Mouse (Mus musculus): ENCODE measurements around the gene Cyp11a1. TPM values are rescaled to one million over a fixed set of nuclear protein-coding genes. Genes with fewer than 3 reads are reported as not detected.

Gene Cyp11a1
- polyA plus RNA-seq, 1 experiment, result 1.6 TPM

GRCm38 (mm10) chr9:57968783-57969542 is 37.2 kb upstream of the Cyp11a1 start:
- WGBS, result 76% methylated on average over 8 of the region's 8 CpGs
- Histone ChIP-seq H3K4me3 (replicated peaks; ENCODE audit: control insufficient read depth, low read depth, low read length) (no peak overlapping the region), H3K4me1 (ENCODE audit: control insufficient read depth, insufficient read depth, low read length) (peaks cover 13% of the 10 kb centered on the region), H3K27ac (ENCODE audit: control insufficient read depth, insufficient read depth, low read depth, low read length, poor library complexity) (0 out of 2 replicates have a peak overlapping the region, but pooled peaks have one; percentile 3)
- TF ChIP-seq POLR2A (IDR thresholded peaks at IDR 0.05; ENCODE audit: borderline replicate concordance, control insufficient read depth, low read depth, low read length), result no peak
- no peak for TF ChIP-seq CTCF (IDR thresholded peaks at IDR 0.05; ENCODE audit: control insufficient read depth, insufficient read depth, low read length)

- Histone ChIP-seq H3K27ac (ENCODE audit: control insufficient read depth, insufficient read depth, low read depth, low read length, poor library complexity) (no peak overlapping the region), H3K4me3 (replicated peaks; ENCODE audit: control insufficient read depth, low read depth, low read length) (no peak overlapping the region), H3K4me1 (ENCODE audit: control insufficient read depth, insufficient read depth, low read length) (peaks cover 13% of the 10 kb centered on the region)
- no peak for TF ChIP-seq POLR2A (IDR thresholded peaks at IDR 0.05; ENCODE audit: borderline replicate concordance, control insufficient read depth, low read depth, low read length)
- no peak for TF ChIP-seq CTCF (IDR thresholded peaks at IDR 0.05; ENCODE audit: control insufficient read depth, insufficient read depth, low read length)
- 59% methylated on average over 11 of the region's 11 CpGs for WGBS
Measured at GRCm38 (mm10) chr9:57969736-57970495, 36.3 kb upstream of the Cyp11a1 start.

- Histone ChIP-seq H3K4me1 (ENCODE audit: control insufficient read depth, insufficient read depth, low read length) (peaks cover 13% of the 10 kb centered on the region), H3K27ac (ENCODE audit: control insufficient read depth, insufficient read depth, low read depth, low read length, poor library complexity) (peak overlapping the region; percentile 40), H3K4me3 (replicated peaks; ENCODE audit: control insufficient read depth, low read depth, low read length) (no peak overlapping the region)
- TF ChIP-seq CTCF (IDR thresholded peaks at IDR 0.05; ENCODE audit: control insufficient read depth, insufficient read depth, low read length) (no peak), POLR2A (IDR thresholded peaks at IDR 0.05; ENCODE audit: borderline replicate concordance, control insufficient read depth, low read depth, low read length) (no peak)
- WGBS, result 44% methylated on average over 5 of the region's 5 CpGs
Measured at GRCm38 (mm10) chr9:57971413-57971812, 34.8 kb upstream of the Cyp11a1 start.

GRCm38 (mm10) chr9:57972141-57972591 is 34.0 kb upstream of the Cyp11a1 start:
- no peak for TF ChIP-seq CTCF (IDR thresholded peaks at IDR 0.05; ENCODE audit: control insufficient read depth, insufficient read depth, low read length)
- no peak for TF ChIP-seq POLR2A (IDR thresholded peaks at IDR 0.05; ENCODE audit: borderline replicate concordance, control insufficient read depth, low read depth, low read length)
- WGBS, result 30% methylated on average over 9 of the region's 9 CpGs
- Histone ChIP-seq H3K4me3 (replicated peaks; ENCODE audit: control insufficient read depth, low read depth, low read length) (no peak overlapping the region), H3K4me1 (ENCODE audit: control insufficient read depth, insufficient read depth, low read length) (peaks cover 13% of the 10 kb centered on the region), H3K27ac (ENCODE audit: control insufficient read depth, insufficient read depth, low read depth, low read length, poor library complexity) (peak overlapping the region; percentile 20)

GRCm38 (mm10) chr9:57972776-57973439 is 33.3 kb upstream of the Cyp11a1 start:
- 38% methylated on average over 9 of the region's 9 CpGs for WGBS
- no peak overlapping the region for H3K27ac ChIP-seq (ENCODE audit: control insufficient read depth, insufficient read depth, low read depth, low read length, poor library complexity)
- no peak for TF ChIP-seq POLR2A (IDR thresholded peaks at IDR 0.05; ENCODE audit: borderline replicate concordance, control insufficient read depth, low read depth, low read length)
- TF ChIP-seq CTCF (IDR thresholded peaks at IDR 0.05; ENCODE audit: control insufficient read depth, insufficient read depth, low read length), result no peak
- no peak overlapping the region for H3K4me3 ChIP-seq (replicated peaks; ENCODE audit: control insufficient read depth, low read depth, low read length)
- peaks cover 13% of the 10 kb centered on the region for H3K4me1 ChIP-seq (ENCODE audit: control insufficient read depth, insufficient read depth, low read length)

- H3K4me1 ChIP-seq (ENCODE audit: control insufficient read depth, insufficient read depth, low read length), result peaks cover 16% of the 10 kb centered on the region
- H3K27ac ChIP-seq (ENCODE audit: control insufficient read depth, insufficient read depth, low read depth, low read length, poor library complexity), result no peak overlapping the region
- H3K4me3 ChIP-seq (replicated peaks; ENCODE audit: control insufficient read depth, low read depth, low read length), result no peak overlapping the region
- TF ChIP-seq CTCF (IDR thresholded peaks at IDR 0.05; ENCODE audit: control insufficient read depth, insufficient read depth, low read length) (no peak), POLR2A (IDR thresholded peaks at IDR 0.05; ENCODE audit: borderline replicate concordance, control insufficient read depth, low read depth, low read length) (no peak)
- WGBS, result 71% methylated on average over 6 of the region's 6 CpGs
Measured at GRCm38 (mm10) chr9:57973440-57974066, 32.7 kb upstream of the Cyp11a1 start.

GRCm38 (mm10) chr9:57974221-57974620 is 32.0 kb upstream of the Cyp11a1 start:
- 53% methylated on average over 5 of the region's 5 CpGs for WGBS
- H3K4me1 ChIP-seq (ENCODE audit: control insufficient read depth, insufficient read depth, low read length), result peaks cover 16% of the 10 kb centered on the region
- TF ChIP-seq CTCF (IDR thresholded peaks at IDR 0.05; ENCODE audit: control insufficient read depth, insufficient read depth, low read length) (no peak), POLR2A (IDR thresholded peaks at IDR 0.05; ENCODE audit: borderline replicate concordance, control insufficient read depth, low read depth, low read length) (no peak)
- H3K27ac ChIP-seq (ENCODE audit: control insufficient read depth, insufficient read depth, low read depth, low read length, poor library complexity), result no peak overlapping the region
- H3K4me3 ChIP-seq (replicated peaks; ENCODE audit: control insufficient read depth, low read depth, low read length), result no peak overlapping the region
